Mouse (Mus musculus): ENCODE data around the gene Setx. TPM values are rescaled to one million over a fixed set of nuclear protein-coding genes. Genes with fewer than 3 reads are reported as not detected.

Gene Setx
- polyA plus RNA-seq, 1 experiment from 2014 or later = 22.7 TPM

GRCm38 (mm10) chr2:29124936-29125701 lies 1.1 kb downstream of the Setx start:
- no peaks in the 10 kb centered on the region for H3K27me3 ChIP-seq (ENCODE audit: control insufficient read depth, insufficient read depth, low read length)
- peak; percentile 97 for ATAC-seq (ENCODE audit: low FRiP score)
- peak overlapping the region; percentile 88 for H3K27ac ChIP-seq
- under 1% methylated on average over 81 of the region's 81 CpGs for WGBS
- peaks cover 11% of the 10 kb centered on the region for H3K4me1 ChIP-seq (replicated peaks; ENCODE audit: control insufficient read depth, insufficient read depth, low read length)
- peak overlapping the region; percentile 75 for H3K4me3 ChIP-seq (replicated peaks; ENCODE audit: low read length)
- peak; percentile 98 for DNase-seq (ENCODE audit: low spot score)
- peaks cover 32% of the 10 kb centered on the region for H3K36me3 ChIP-seq (replicated peaks; ENCODE audit: control insufficient read depth, insufficient read depth)
- H3K9me3 ChIP-seq (ENCODE audit: control insufficient read depth, low read length) = no peaks in the 10 kb centered on the region
- peak overlapping the region; percentile 87 for H3K9ac ChIP-seq
- peak overlapping the region; percentile 73 for H3K4me2 ChIP-seq (replicated peaks)

- WGBS = 97% methylated on average over 7 of the region's 7 CpGs
- Histone ChIP-seq H3K27me3 (ENCODE audit: control insufficient read depth, insufficient read depth, low read length) (no peaks in the 10 kb centered on the region), H3K4me3 (replicated peaks; ENCODE audit: low read length) (no peak overlapping the region), H3K36me3 (replicated peaks; ENCODE audit: control insufficient read depth, insufficient read depth) (peaks cover 81% of the 10 kb centered on the region), H3K9ac (no peak overlapping the region), H3K4me2 (replicated peaks) (no peak overlapping the region), H3K27ac (no peak overlapping the region), H3K4me1 (replicated peaks; ENCODE audit: control insufficient read depth, insufficient read depth, low read length) (peaks cover 11% of the 10 kb centered on the region), H3K9me3 (ENCODE audit: control insufficient read depth, low read length) (no peaks in the 10 kb centered on the region)
- ATAC-seq (ENCODE audit: low FRiP score) (no peak), DNase-seq (ENCODE audit: low spot score) (no peak)
Observed at GRCm38 (mm10) chr2:29130118-29130899, 6.3 kb downstream of the Setx start.

GRCm38 (mm10) chr2:29135161-29135560 lies 11.2 kb downstream of the Setx start:
- Histone ChIP-seq H3K27ac (no peak overlapping the region), H3K36me3 (replicated peaks; ENCODE audit: control insufficient read depth, insufficient read depth) (peaks cover 80% of the 10 kb centered on the region), H3K9ac (no peak overlapping the region), H3K27me3 (ENCODE audit: control insufficient read depth, insufficient read depth, low read length) (no peaks in the 10 kb centered on the region), H3K9me3 (ENCODE audit: control insufficient read depth, low read length) (no peaks in the 10 kb centered on the region), H3K4me2 (replicated peaks) (no peak overlapping the region), H3K4me3 (replicated peaks; ENCODE audit: low read length) (no peak overlapping the region), H3K4me1 (replicated peaks; ENCODE audit: control insufficient read depth, insufficient read depth, low read length) (no peaks in the 10 kb centered on the region)
- DNase-seq (ENCODE audit: low spot score) (no peak), ATAC-seq (ENCODE audit: low FRiP score) (no peak)

GRCm38 (mm10) chr2:29151941-29152340 lies 28.0 kb downstream of the Setx start:
- ATAC-seq (ENCODE audit: low FRiP score) (no peak), DNase-seq (ENCODE audit: low spot score) (no peak)
- no peak overlapping the region for H3K9ac ChIP-seq
- no peak overlapping the region for H3K27ac ChIP-seq
- 19% methylated on average over 2 of the region's 2 CpGs for WGBS
- H3K27me3 ChIP-seq (ENCODE audit: control insufficient read depth, insufficient read depth, low read length) = no peaks in the 10 kb centered on the region
- no peaks in the 10 kb centered on the region for H3K4me1 ChIP-seq (replicated peaks; ENCODE audit: control insufficient read depth, insufficient read depth, low read length)
- H3K9me3 ChIP-seq (ENCODE audit: control insufficient read depth, low read length) = no peaks in the 10 kb centered on the region
- H3K4me2 ChIP-seq (replicated peaks) = no peak overlapping the region
- peaks cover 98% of the 10 kb centered on the region for H3K36me3 ChIP-seq (replicated peaks; ENCODE audit: control insufficient read depth, insufficient read depth)
- no peak overlapping the region for H3K4me3 ChIP-seq (replicated peaks; ENCODE audit: low read length)

- no peak overlapping the region for H3K4me3 ChIP-seq (replicated peaks; ENCODE audit: low read length)
Observed at GRCm38 (mm10) chr2:29168067-29168466, 44.1 kb downstream of the Setx start.

GRCm38 (mm10) chr2:29174887-29175286 lies 50.9 kb downstream of the Setx start:
- Histone ChIP-seq H3K4me3 (replicated peaks; ENCODE audit: low read length) (no peak overlapping the region), H3K27ac (no peak overlapping the region), H3K4me2 (replicated peaks) (no peak overlapping the region), H3K27me3 (ENCODE audit: control insufficient read depth, insufficient read depth, low read length) (no peaks in the 10 kb centered on the region), H3K36me3 (replicated peaks; ENCODE audit: control insufficient read depth, insufficient read depth) (peaks cover 98% of the 10 kb centered on the region), H3K9me3 (ENCODE audit: control insufficient read depth, low read length) (no peaks in the 10 kb centered on the region), H3K9ac (no peak overlapping the region), H3K4me1 (replicated peaks; ENCODE audit: control insufficient read depth, insufficient read depth, low read length) (no peaks in the 10 kb centered on the region)
- DNase-seq (ENCODE audit: low spot score) (no peak), ATAC-seq (ENCODE audit: low FRiP score) (no peak)
- 97% methylated on average over 3 of the region's 3 CpGs for WGBS

More at GRCm38 (mm10) chr2:29168067-29168466, 44.1 kb downstream of the Setx start:
- no peaks in the 10 kb centered on the region for H3K27me3 ChIP-seq (ENCODE audit: control insufficient read depth, insufficient read depth, low read length)
- no peak overlapping the region for H3K9ac ChIP-seq
- DNase-seq (ENCODE audit: low spot score) (no peak), ATAC-seq (ENCODE audit: low FRiP score) (no peak)
- WGBS = 93% methylated on average over 5 of the region's 5 CpGs
- H3K4me1 ChIP-seq (replicated peaks; ENCODE audit: control insufficient read depth, insufficient read depth, low read length) = no peaks in the 10 kb centered on the region
- H3K36me3 ChIP-seq (replicated peaks; ENCODE audit: control insufficient read depth, insufficient read depth) = peaks cover 95% of the 10 kb centered on the region
- H3K9me3 ChIP-seq (ENCODE audit: control insufficient read depth, low read length) = no peaks in the 10 kb centered on the region
- H3K4me2 ChIP-seq (replicated peaks) = no peak overlapping the region
- H3K27ac ChIP-seq = no peak overlapping the region

- Histone ChIP-seq H3K9ac (no peak overlapping the region), H3K27me3 (ENCODE audit: control insufficient read depth, insufficient read depth, low read length) (no peaks in the 10 kb centered on the region), H3K4me1 (replicated peaks; ENCODE audit: control insufficient read depth, insufficient read depth, low read length) (no peaks in the 10 kb centered on the region), H3K4me2 (replicated peaks) (no peak overlapping the region), H3K36me3 (replicated peaks; ENCODE audit: control insufficient read depth, insufficient read depth) (peaks cover 79% of the 10 kb centered on the region), H3K9me3 (ENCODE audit: control insufficient read depth, low read length) (no peaks in the 10 kb centered on the region), H3K27ac (no peak overlapping the region), H3K4me3 (replicated peaks; ENCODE audit: low read length) (no peak overlapping the region)
- no peak for DNase-seq (ENCODE audit: low spot score)
- WGBS = 89% methylated on average over 4 of the region's 4 CpGs
- no peak for ATAC-seq (ENCODE audit: low FRiP score)
Observed at GRCm38 (mm10) chr2:29179810-29180209, 55.8 kb downstream of the Setx start.

- 94% methylated on average over 2 of the region's 2 CpGs for WGBS
- no peak for DNase-seq (ENCODE audit: low spot score)
- no peak for ATAC-seq (ENCODE audit: low FRiP score)
Observed at GRCm38 (mm10) chr2:29181111-29181510, 57.1 kb downstream of the Setx start.

GRCm38 (mm10) chr2:29183266-29183924 lies 59.4 kb downstream of the Setx start:
- Histone ChIP-seq H3K27me3 (ENCODE audit: control insufficient read depth, insufficient read depth, low read length) (no peaks in the 10 kb centered on the region), H3K4me1 (replicated peaks; ENCODE audit: control insufficient read depth, insufficient read depth, low read length) (no peaks in the 10 kb centered on the region), H3K4me2 (replicated peaks) (no peak overlapping the region), H3K9me3 (ENCODE audit: control insufficient read depth, low read length) (no peaks in the 10 kb centered on the region), H3K9ac (no peak overlapping the region), H3K27ac (no peak overlapping the region), H3K4me3 (replicated peaks; ENCODE audit: low read length) (no peak overlapping the region), H3K36me3 (replicated peaks; ENCODE audit: control insufficient read depth, insufficient read depth) (peaks cover 43% of the 10 kb centered on the region)
- 74% methylated on average over 6 of the region's 6 CpGs for WGBS
- DNase-seq (ENCODE audit: low spot score) (no peak), ATAC-seq (ENCODE audit: low FRiP score) (no peak)

More at GRCm38 (mm10) chr2:29181111-29181510, 57.1 kb downstream of the Setx start:
- H3K4me2 ChIP-seq (replicated peaks) = no peak overlapping the region
- peaks cover 66% of the 10 kb centered on the region for H3K36me3 ChIP-seq (replicated peaks; ENCODE audit: control insufficient read depth, insufficient read depth)
- no peak overlapping the region for H3K9ac ChIP-seq
- H3K9me3 ChIP-seq (ENCODE audit: control insufficient read depth, low read length) = no peaks in the 10 kb centered on the region
- H3K27me3 ChIP-seq (ENCODE audit: control insufficient read depth, insufficient read depth, low read length) = no peaks in the 10 kb centered on the region
- H3K27ac ChIP-seq = no peak overlapping the region
- H3K4me3 ChIP-seq (replicated peaks; ENCODE audit: low read length) = no peak overlapping the region
- no peaks in the 10 kb centered on the region for H3K4me1 ChIP-seq (replicated peaks; ENCODE audit: control insufficient read depth, insufficient read depth, low read length)
